In genomic region chr10:43134027-43134426, GRCm38 (mm10) we compare ENCODE assay signal across 28 mouse cellular contexts. TPM values are rescaled to one million over a fixed set of nuclear protein-coding genes. Genes with fewer than 3 reads are reported as not detected.
"Had no signal": no experiment of that assay in that cellular context is flagged by ENCODE, and none has a peak within 500 bp of the region (broad histone marks: within the 10 kb centered on the region; RNA-seq: fewer than 3 reads in every experiment).

No protein-coding gene starts in this region.

- DNase-seq: cerebellum, adult 2 months; cerebellum, adult 8-10 months; cerebellum, adult 9-10 months; cerebellum, adult 9-11 months; cerebellum, postnatal 10 days; cerebellum, postnatal 14 days; cerebellum, postnatal 25 days; cerebellum, postnatal 36 days; embryo, embryonic 11 days; forebrain, postnatal 0 days; gastrocnemius, adult 2 months; gastrocnemius, postnatal 10 days; gastrocnemius, postnatal 14 days; gastrocnemius, postnatal 25 days; gastrocnemius, postnatal 36 days; heart, adult 18-20 months; heart, adult 2 months had no signal

- H3K27me3 ChIP-seq: embryonic facial prominence, embryonic 12.5 days; embryonic facial prominence, embryonic 13.5 days; embryonic facial prominence, embryonic 15.5 days; forebrain, embryonic 12.5 days; forebrain, embryonic 13.5 days; forebrain, embryonic 15.5 days had no signal

- H3K27ac ChIP-seq: embryonic facial prominence, embryonic 10.5 days; embryonic facial prominence, embryonic 12.5 days; embryonic facial prominence, embryonic 13.5 days; embryonic facial prominence, embryonic 15.5 days; forebrain, embryonic 10.5 days; forebrain, embryonic 12.5 days; forebrain, embryonic 13.5 days; forebrain, embryonic 15.5 days; gastrocnemius, adult 2 months; heart, adult 2 months had no signal

- H3K36me3 ChIP-seq: embryonic facial prominence, embryonic 13.5 days; embryonic facial prominence, embryonic 15.5 days; forebrain, embryonic 15.5 days had no signal

- H3K4me1 ChIP-seq: embryonic facial prominence, embryonic 12.5 days; embryonic facial prominence, embryonic 13.5 days; embryonic facial prominence, embryonic 15.5 days had no signal

- H3K9me3 ChIP-seq: embryonic facial prominence, embryonic 10.5 days; embryonic facial prominence, embryonic 12.5 days; embryonic facial prominence, embryonic 13.5 days; embryonic facial prominence, embryonic 15.5 days; forebrain, embryonic 13.5 days; forebrain, embryonic 15.5 days had no signal

- H3K4me3 ChIP-seq: embryonic facial prominence, embryonic 10.5 days; embryonic facial prominence, embryonic 12.5 days; embryonic facial prominence, embryonic 13.5 days; embryonic facial prominence, embryonic 15.5 days; erythroblast, embryonic 14.5 days; forebrain, embryonic 10.5 days; forebrain, embryonic 12.5 days; forebrain, embryonic 13.5 days; forebrain, embryonic 15.5 days; gastrocnemius, adult 2 months; heart, adult 2 months had no signal

- ATAC-seq: forebrain, embryonic 13.5 days; forebrain, embryonic 14.5 days; forebrain, embryonic 15.5 days; forebrain, embryonic 16.5 days; forebrain, postnatal 0 days had no signal

RNA-seq across cellular contexts. Expression of gene Sobp, which starts 40.3 kb away (rescaled TPM):
- polyA plus RNA-seq: erythroblast, embryonic 14.5 days had no signal

RNA-seq across cellular contexts. Expression of gene 9030612E09Rik, which starts 40.5 kb away (rescaled TPM):
- polyA plus RNA-seq: erythroblast, embryonic 14.5 days had no signal
